Mouse (Mus musculus): ENCODE results near the gene Ell2.

The Ell2 gene

GRCm38 (mm10) chr13:75733594-75734161 is 27.1 kb downstream of the Ell2 start:
- no peak for DNase-seq (ENCODE audit: low read depth)

- DNase-seq (ENCODE audit: low read depth), result no peak
Observed at GRCm38 (mm10) chr13:75734231-75734630, 27.7 kb downstream of the Ell2 start.

GRCm38 (mm10) chr13:75735606-75736005 is 29.0 kb downstream of the Ell2 start:
- DNase-seq (ENCODE audit: low read depth), result no peak

- DNase-seq (ENCODE audit: low read depth), result no peak
Observed at GRCm38 (mm10) chr13:75737991-75738390, 31.4 kb downstream of the Ell2 start.

- DNase-seq (ENCODE audit: low read depth), result no peak
Observed at GRCm38 (mm10) chr13:75738536-75738935, 32.0 kb downstream of the Ell2 start.

- DNase-seq (ENCODE audit: low read depth), result no peak
Observed at GRCm38 (mm10) chr13:75738957-75739356, 32.4 kb downstream of the Ell2 start.

GRCm38 (mm10) chr13:75740018-75740417 is 33.5 kb downstream of the Ell2 start:
- DNase-seq (ENCODE audit: low read depth), result no peak

GRCm38 (mm10) chr13:75741119-75741518 is 34.6 kb downstream of the Ell2 start:
- DNase-seq (ENCODE audit: low read depth), result no peak

GRCm38 (mm10) chr13:75741736-75742729 is 35.5 kb downstream of the Ell2 start:
- no peak for DNase-seq (ENCODE audit: low read depth)

GRCm38 (mm10) chr13:75742970-75743369 is 36.4 kb downstream of the Ell2 start:
- DNase-seq (ENCODE audit: low read depth), result no peak

- no peak for DNase-seq (ENCODE audit: low read depth)
Observed at GRCm38 (mm10) chr13:75744065-75744464, 37.5 kb downstream of the Ell2 start.

- DNase-seq (ENCODE audit: low read depth), result no peak
Observed at GRCm38 (mm10) chr13:75745328-75745727, 38.8 kb downstream of the Ell2 start.

GRCm38 (mm10) chr13:75747265-75747664 is 40.7 kb downstream of the Ell2 start:
- DNase-seq (ENCODE audit: low read depth), result no peak

- DNase-seq (ENCODE audit: low read depth), result no peak
Observed at GRCm38 (mm10) chr13:75748685-75749084, 42.1 kb downstream of the Ell2 start.

GRCm38 (mm10) chr13:75750785-75751184 is 44.2 kb downstream of the Ell2 start:
- no peak for DNase-seq (ENCODE audit: low read depth)

GRCm38 (mm10) chr13:75752216-75752938 is 45.8 kb downstream of the Ell2 start:
- no peak for DNase-seq (ENCODE audit: low read depth)

- DNase-seq (ENCODE audit: low read depth), result no peak
Observed at GRCm38 (mm10) chr13:75754398-75754797, 47.8 kb downstream of the Ell2 start.

- no peak for DNase-seq (ENCODE audit: low read depth)
Observed at GRCm38 (mm10) chr13:75760859-75761548, 54.4 kb downstream of the Ell2 start.

- DNase-seq (ENCODE audit: low read depth), result no peak
Observed at GRCm38 (mm10) chr13:75762759-75763158, 56.2 kb downstream of the Ell2 start.

- DNase-seq (ENCODE audit: low read depth), result no peak
Observed at GRCm38 (mm10) chr13:75763280-75763679, 56.7 kb downstream of the Ell2 start.

- no peak for DNase-seq (ENCODE audit: low read depth)
Observed at GRCm38 (mm10) chr13:75765742-75766141, 59.2 kb downstream of the Ell2 start.

- DNase-seq (ENCODE audit: low read depth), result no peak
Observed at GRCm38 (mm10) chr13:75766238-75766637, 59.7 kb downstream of the Ell2 start.

Measured in naive thymus-derived CD4-positive, alpha-beta T cell, adult 2 months (primary cell).